Mouse (Mus musculus) heart, embryonic 16.5 days (tissue): ENCODE data around the gene Eef1a1. TPM values are rescaled to one million over a fixed set of nuclear protein-coding genes. Genes with fewer than 3 reads are reported as not detected.
A peak's percentile ranks its signal among the peaks of the same experiment; 100 is the strongest.
"Not testable (repeated sequence)": the region's sequence is repeated elsewhere in the genome, so short reads cannot be mapped to it uniquely, and the experiment has no call there.

Experiments
- ATAC-seq: fragments of 200-750 bp; cut with Nextera tagmentation; replicated peaks from 2 replicates; pipeline ENCODE4 v1.8.0; 2017; ENCODE audit warnings: moderate number of reproducible peaks; ENCODE audit not compliant: insufficient read depth, low FRiP score; ENCODE audit errors: extremely low read depth
- H3K27ac ChIP-seq: fragments of 300-500 bp; sonication (generic); 2 replicates; pipeline ENCODE4 v1.5.1; 2014; ENCODE audit warnings: mild to moderate bottlenecking, low read length, control low read depth, moderate library complexity
- H3K27me3 ChIP-seq: fragments of 300-500 bp; sonication (generic); 2 replicates; pipeline ENCODE4 v1.6.1; 2014; ENCODE audit warnings: low read length, mixed read lengths; ENCODE audit not compliant: control insufficient read depth, insufficient read depth
- H3K36me3 ChIP-seq: fragments of 300-500 bp; sonication (generic); 2 replicates; pipeline ENCODE4 v1.6.1; 2014; ENCODE audit not compliant: control insufficient read depth, insufficient read depth
- H3K4me1 ChIP-seq: fragments of 300-500 bp; sonication (generic); 2 replicates; pipeline ENCODE4 v1.6.1; 2014; ENCODE audit warnings: low read length, mixed read lengths; ENCODE audit not compliant: control insufficient read depth, insufficient read depth
- H3K4me2 ChIP-seq: fragments of 300-500 bp; sonication (generic); 2 replicates; pipeline ENCODE4 v1.6.1; 2014; ENCODE audit warnings: low read depth, mild to moderate bottlenecking, control low read depth, low read length
- H3K4me3 ChIP-seq: fragments of 300-500 bp; sonication (generic); 2 replicates; pipeline ENCODE4 v1.5.1; 2014; ENCODE audit warnings: mild to moderate bottlenecking, control low read depth, low read length
- H3K9ac ChIP-seq: fragments of 300-500 bp; sonication (generic); 2 replicates; pipeline ENCODE4 v1.6.1; 2014; ENCODE audit warnings: low read length, control low read depth
- H3K9me3 ChIP-seq: fragments of 300-500 bp; sonication (generic); replicated peaks from 2 replicates; pipeline ENCODE4 v1.6.1; 2016; ENCODE audit warnings: low read length; ENCODE audit not compliant: control insufficient read depth
- WGBS: fragments of 180-500 bp; shearing (Covaris S2); extraction: QIAGEN DNeasy Blood & Tissue Kit; methylation state at CpG from one replicate; pipeline ENCODE4 v1.1.7; 2014; 5-methylcytosine and 5-hydroxymethylcytosine counted together
- polyA plus RNA-seq: library from polyadenylated mRNA; unstranded; fragments of >200 nt; fragmentation: Nextera tagmentation; extraction: Ambion mirVana; gene quantifications from 2 replicates; pipeline ENCODE4 v1.2.1, GENCODE M21; 2015

The Eef1a1 gene
- polyA plus RNA-seq, 1 experiment from 2014 or later: 3,297 TPM

- H3K27ac ChIP-seq: peak overlapping the region; percentile 86
- under 1% methylated on average over 24 of the region's 24 CpGs for WGBS
- H3K9ac ChIP-seq: peak overlapping the region; percentile 66
- ATAC-seq: peak; percentile 88
- peak overlapping the region; percentile 93 for H3K4me2 ChIP-seq
- peaks cover 14% of the 10 kb centered on the region; the same call in 1 of the 2 replicates for H3K4me1 ChIP-seq
- H3K27me3 ChIP-seq: no peaks in the 10 kb centered on the region
- H3K9me3 ChIP-seq: no peaks in the 10 kb centered on the region
- H3K36me3 ChIP-seq: no peaks in the 10 kb centered on the region
- peak overlapping the region; percentile 59 for H3K4me3 ChIP-seq
Observed at GRCm38 (mm10) chr9:78527301-78527761, 38.4 kb upstream of the Eef1a1 start.

GRCm38 (mm10) chr9:78526206-78526605 is 37.3 kb upstream of the Eef1a1 start:
- H3K4me1 ChIP-seq: peaks cover 9% of the 10 kb centered on the region; the same call in 1 of the 2 replicates
- H3K27ac ChIP-seq: no peak overlapping the region
- 84% methylated on average over 2 of the region's 2 CpGs for WGBS
- no peaks in the 10 kb centered on the region for H3K9me3 ChIP-seq
- no peak overlapping the region for H3K9ac ChIP-seq
- H3K4me3 ChIP-seq: no peak overlapping the region
- no peaks in the 10 kb centered on the region for H3K27me3 ChIP-seq
- H3K36me3 ChIP-seq: no peaks in the 10 kb centered on the region
- ATAC-seq: no peak
- H3K4me2 ChIP-seq: no peak overlapping the region

DNA sequence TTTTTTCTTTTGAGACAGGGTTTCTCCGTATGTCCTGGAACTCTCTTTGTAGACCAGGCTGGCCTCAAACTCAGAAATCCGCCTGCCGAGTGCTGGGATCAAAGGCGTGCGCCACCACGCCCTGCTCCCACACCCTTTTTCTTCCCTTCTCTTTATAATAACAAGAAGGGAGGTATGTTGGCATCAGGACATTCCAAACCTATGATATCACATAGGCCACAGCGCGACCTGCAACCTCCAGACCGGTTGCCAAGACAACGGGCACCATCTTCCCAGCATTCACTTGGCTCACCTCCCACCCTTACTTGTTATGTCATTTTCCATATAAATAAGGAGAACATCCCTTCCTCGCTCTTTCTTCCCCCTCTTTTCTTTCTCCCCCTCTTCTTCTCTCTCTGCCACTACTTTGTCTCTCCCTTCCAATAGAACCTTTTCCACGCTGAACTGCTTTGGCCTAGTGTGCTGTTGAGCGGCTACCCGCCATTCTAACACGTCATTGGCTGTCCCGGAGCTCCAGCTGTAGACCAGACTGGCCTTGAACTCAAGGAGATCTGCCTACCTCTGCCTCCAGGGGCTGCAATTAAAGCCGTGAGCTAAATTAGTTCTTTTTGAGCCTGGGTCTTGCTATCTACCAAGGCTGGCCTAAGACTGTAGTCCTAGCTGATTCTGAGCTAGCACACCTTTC is 36.6 kb upstream of the Eef1a1 start:
- Histone ChIP-seq H3K4me2 (no peak overlapping the region), H3K27ac (no peak overlapping the region), H3K9ac (no peak overlapping the region), H3K27me3 (no peaks in the 10 kb centered on the region), H3K4me3 (no peak overlapping the region), H3K4me1 (peaks cover 12% of the 10 kb centered on the region), H3K9me3 (no peaks in the 10 kb centered on the region), H3K36me3 (no peaks in the 10 kb centered on the region)
- ATAC-seq: no peak
- 86% methylated on average over 17 of the region's 17 CpGs for WGBS

- peak overlapping the region; percentile 73 for H3K9ac ChIP-seq
- no peaks in the 10 kb centered on the region for H3K27me3 ChIP-seq
- no peak for ATAC-seq
- H3K36me3 ChIP-seq: no peaks in the 10 kb centered on the region
- peaks cover 9% of the 10 kb centered on the region for H3K4me1 ChIP-seq
- H3K9me3 ChIP-seq: no peaks in the 10 kb centered on the region
- no peak overlapping the region for H3K27ac ChIP-seq
- 28% methylated on average over 14 of the region's 14 CpGs for WGBS
- peak overlapping the region; percentile 91 for H3K4me2 ChIP-seq
- H3K4me3 ChIP-seq: peak overlapping the region; percentile 58
Observed at GRCm38 (mm10) chr9:78521689-78522088, 32.7 kb upstream of the Eef1a1 start.

DNA sequence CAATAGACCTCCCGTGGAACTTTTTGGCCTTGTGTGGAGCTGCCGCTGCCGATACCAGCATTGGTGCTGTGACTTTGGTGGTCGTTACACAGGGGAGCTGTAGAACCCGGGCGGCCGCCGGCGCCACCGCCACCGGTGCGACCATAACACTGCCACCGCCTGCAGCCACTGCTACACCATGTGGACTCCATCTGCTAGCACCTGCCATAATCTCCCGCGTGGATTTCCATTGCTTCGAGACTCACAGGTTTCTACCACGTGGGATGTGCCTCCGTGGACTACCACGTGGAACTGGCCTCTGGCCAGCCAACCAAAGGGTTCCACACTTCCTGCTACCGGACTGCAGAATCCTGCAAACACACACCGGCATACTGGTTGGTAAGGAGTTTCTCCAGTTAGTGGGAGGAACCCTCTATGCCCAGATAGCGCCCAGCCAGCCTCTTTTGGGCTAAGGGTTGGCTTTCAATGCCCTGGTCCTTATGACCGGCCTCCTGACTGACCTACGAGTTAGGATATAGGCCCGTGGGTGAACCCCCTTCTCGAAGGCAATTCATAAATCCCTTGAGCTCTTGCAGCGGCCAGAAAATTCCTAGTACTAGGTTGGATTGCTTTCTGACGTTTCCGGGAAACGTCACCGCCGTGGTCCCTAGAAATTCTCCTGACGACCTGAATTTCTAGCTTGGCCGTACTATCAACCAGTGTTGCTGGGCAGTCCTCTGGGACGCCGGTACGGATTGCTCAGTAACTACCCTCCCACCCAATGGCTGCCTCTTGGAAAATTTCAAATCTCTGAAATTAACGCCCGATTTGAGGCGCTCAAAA is 32.0 kb upstream of the Eef1a1 start:
- Histone ChIP-seq H3K27me3 (no peaks in the 10 kb centered on the region), H3K4me3 (peak overlapping the region; percentile 58), H3K4me1 (peaks cover 11% of the 10 kb centered on the region), H3K4me2 (peak overlapping the region; percentile 91), H3K36me3 (no peaks in the 10 kb centered on the region), H3K9ac (peak overlapping the region; percentile 73), H3K9me3 (no peaks in the 10 kb centered on the region), H3K27ac (peak overlapping the region; percentile 68)
- peak; percentile 29; the same call in 1 of the 2 replicates for ATAC-seq
- WGBS: 2% methylated on average over 40 of the region's 40 CpGs

- peak overlapping the region; percentile 71 for H3K27ac ChIP-seq
- H3K27me3 ChIP-seq: no peaks in the 10 kb centered on the region
- peaks cover 14% of the 10 kb centered on the region for H3K4me1 ChIP-seq
- H3K9me3 ChIP-seq: no peaks in the 10 kb centered on the region
- peak overlapping the region; percentile 73 for H3K9ac ChIP-seq
- H3K4me3 ChIP-seq: peak overlapping the region; percentile 58
- ATAC-seq: peak; percentile 68
- peak overlapping the region; percentile 91 for H3K4me2 ChIP-seq
- H3K36me3 ChIP-seq: no peaks in the 10 kb centered on the region
- 4% methylated on average over 15 of the region's 15 CpGs for WGBS
Observed at GRCm38 (mm10) chr9:78520127-78520779, 31.3 kb upstream of the Eef1a1 start.

DNA sequence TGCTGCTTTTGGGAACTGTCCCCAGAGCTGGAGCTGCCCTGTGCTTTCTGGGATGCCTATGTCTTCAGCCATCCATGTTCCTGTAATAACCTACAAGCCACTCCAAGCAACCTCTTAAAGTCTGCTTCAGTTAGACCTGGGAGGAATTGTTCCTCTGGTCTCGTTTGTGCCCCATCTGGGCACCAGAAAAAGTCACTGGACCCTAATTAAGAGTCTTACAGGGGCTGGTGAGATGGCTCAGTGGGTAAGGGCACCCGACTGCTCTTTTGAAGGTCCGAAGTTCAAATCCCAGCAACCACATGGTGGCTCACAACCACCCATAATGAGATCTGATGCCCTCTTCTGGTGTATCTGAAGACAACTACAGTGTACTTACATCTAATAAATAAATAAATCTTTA is 28.3 kb upstream of the Eef1a1 start:
- H3K4me3 ChIP-seq, H3K9me3 ChIP-seq, H3K27ac ChIP-seq, H3K4me2 ChIP-seq, H3K27me3 ChIP-seq, ATAC-seq, H3K9ac ChIP-seq, H3K36me3 ChIP-seq: not testable (repeated sequence)
- H3K4me1 ChIP-seq: peaks cover 18% of the 10 kb centered on the region
- WGBS: 76% methylated on average over 3 of the region's 3 CpGs

GRCm38 (mm10) chr9:78516125-78516524 is 27.2 kb upstream of the Eef1a1 start:
- no peak for ATAC-seq
- no peaks in the 10 kb centered on the region for H3K27me3 ChIP-seq
- H3K9ac ChIP-seq: no peak overlapping the region
- WGBS: 20% methylated on average over 3 of the region's 3 CpGs
- no peak overlapping the region for H3K4me2 ChIP-seq
- H3K27ac ChIP-seq: peak overlapping the region; percentile 48; the same call in 1 of the 2 replicates
- peaks cover 18% of the 10 kb centered on the region for H3K4me1 ChIP-seq
- H3K36me3 ChIP-seq: no peaks in the 10 kb centered on the region
- H3K9me3 ChIP-seq: peaks cover 3% of the 10 kb centered on the region; the same call in 1 of the 2 replicates
- H3K4me3 ChIP-seq: no peak overlapping the region
